Comparison of ENCODE assay signal across 9 mouse cellular contexts in the genomic region with DNA sequence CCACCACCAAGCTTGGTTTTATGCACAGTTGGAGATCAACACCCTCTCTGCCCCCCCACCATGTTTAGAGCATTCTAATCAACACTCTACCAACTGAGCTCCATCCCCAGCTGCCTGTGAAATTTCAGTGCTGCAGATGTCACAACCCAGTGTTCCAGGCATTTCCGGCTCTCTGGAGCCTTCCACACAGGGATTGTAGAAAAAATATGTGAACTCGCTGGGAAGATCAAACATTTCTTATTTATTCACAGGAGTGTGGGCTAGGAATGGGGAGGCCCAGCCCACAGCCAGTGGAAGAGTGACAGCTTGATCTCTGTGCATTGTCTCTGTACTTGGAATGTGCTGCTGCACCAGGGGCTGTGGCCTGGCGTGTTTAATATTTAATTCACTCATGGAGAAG. TPM values are rescaled to one million over a fixed set of nuclear protein-coding genes. Genes with fewer than 3 reads are reported as not detected.
DNase-seq lines count a peak whose midpoint lies in the region; ATAC-seq and TF ChIP-seq lines count a peak whose summit lies in the region.
"Had no signal": no experiment of that assay in that cellular context is flagged by ENCODE, and none has a peak within 500 bp of the region (broad histone marks: within the 10 kb centered on the region; RNA-seq: fewer than 3 reads in every experiment).

No protein-coding gene starts in this region.

- no peak for TF ChIP-seq POLR2A in cerebellum, adult 2 months (IDR thresholded peaks at IDR 0.05; ENCODE audit: borderline replicate concordance, insufficient read depth, low read length)
- no peak for TF ChIP-seq POLR2A in lung, adult 2 months (IDR thresholded peaks at IDR 0.05; ENCODE audit: borderline replicate concordance, extremely low read depth, low read depth, low read length)

- no peak for ATAC-seq in lung, embryonic 15.5 days (ENCODE audit: borderline replicate concordance, extremely low read depth, low FRiP score, low TSS enrichment)
- ATAC-seq in intestine, embryonic 16.5 days: no peak

- no peak for DNase-seq in cerebellum, adult 2 months
- no peak for DNase-seq in cerebellum, adult 18-20 months
- no peak for DNase-seq in lung, adult 2 months
- DNase-seq in retina, embryonic 14.5 days (ENCODE audit: low spot score): peak; percentile 27
- no peak for DNase-seq in adrenal gland, postnatal 14 days
- no peak for DNase-seq in natural killer cell, adult 2 months (ENCODE audit: low spot score in 2 of 2)
- DNase-seq: gastrocnemius, postnatal 36 days had no signal

- H3K4me1 ChIP-seq in cerebellum, adult 2 months (ENCODE audit: control insufficient read depth, insufficient read depth, low read length): peaks cover 13% of the 10 kb centered on the region
- H3K4me1 ChIP-seq in lung, embryonic 15.5 days: peaks cover 53% of the 10 kb centered on the region
- peaks cover 2% of the 10 kb centered on the region; the same call in 1 of the 2 replicates for H3K4me1 ChIP-seq in lung, adult 2 months (ENCODE audit: control insufficient read depth, insufficient read depth, low read length)
- peaks cover 14% of the 10 kb centered on the region for H3K4me1 ChIP-seq in intestine, embryonic 16.5 days (ENCODE audit: control insufficient read depth, insufficient read depth, low read length)

- H3K4me2 ChIP-seq in lung, embryonic 15.5 days: peak overlapping the region; percentile 35
- H3K4me2 ChIP-seq in intestine, embryonic 16.5 days (ENCODE audit: low read depth, low read length): no peak overlapping the region; the same call in 1 of the 2 replicates

- peaks cover 9% of the 10 kb centered on the region; the same call in 1 of the 2 replicates for H3K36me3 ChIP-seq in lung, embryonic 15.5 days
- no peaks in the 10 kb centered on the region; the same call in 1 of the 2 replicates for H3K36me3 ChIP-seq in intestine, embryonic 16.5 days (ENCODE audit: control insufficient read depth, insufficient read depth, low read length)

- H3K9me3 ChIP-seq in lung, embryonic 15.5 days: no peaks in the 10 kb centered on the region
- H3K9me3 ChIP-seq in intestine, embryonic 16.5 days (ENCODE audit: control insufficient read depth, low read length): no peaks in the 10 kb centered on the region

- TF ChIP-seq CTCF in cerebellum, adult 2 months (IDR thresholded peaks at IDR 0.05; ENCODE audit: borderline replicate concordance, insufficient read depth, low read depth, low read length): no peak
- no peak for TF ChIP-seq CTCF in lung, adult 2 months (IDR thresholded peaks at IDR 0.05; ENCODE audit: insufficient read depth, low read length)

- H3K4me3 ChIP-seq in cerebellum, adult 2 months (replicated peaks; ENCODE audit: insufficient read depth, low read depth, low read length): peak overlapping the region; percentile 35
- peak overlapping the region; percentile 7; the same call in 1 of the 2 replicates for H3K4me3 ChIP-seq in lung, embryonic 15.5 days
- no peak overlapping the region for H3K4me3 ChIP-seq in lung, adult 2 months (replicated peaks; ENCODE audit: extremely low read depth, low read depth, low read length)
- peak overlapping the region; percentile 1; the same call in 1 of the 2 replicates for H3K4me3 ChIP-seq in intestine, embryonic 16.5 days (ENCODE audit: low read length)

- 12% methylated on average over 3 of the region's 3 CpGs for WGBS in cerebellum, adult 2 months
- WGBS in lung, embryonic 15.5 days: 27% methylated on average over 3 of the region's 3 CpGs
- 34% methylated on average over 3 of the region's 3 CpGs for WGBS in lung, adult 2 months
- 14% methylated on average over 3 of the region's 3 CpGs for WGBS in intestine, embryonic 16.5 days

- H3K27ac ChIP-seq in cerebellum, adult 2 months (ENCODE audit: insufficient read depth, low read length): no peak overlapping the region
- H3K27ac ChIP-seq in lung, embryonic 15.5 days: peak overlapping the region; percentile 55
- no peak overlapping the region for H3K27ac ChIP-seq in intestine, embryonic 16.5 days (ENCODE audit: low read length)

- H3K9ac ChIP-seq in lung, embryonic 15.5 days: no peak overlapping the region
- H3K9ac ChIP-seq in intestine, embryonic 16.5 days (ENCODE audit: low read depth, low read length): no peak overlapping the region

- H3K27me3 ChIP-seq in cerebellum, adult 2 months (ENCODE audit: control insufficient read depth, insufficient read depth, low read length): no peaks in the 10 kb centered on the region
- H3K27me3 ChIP-seq in lung, embryonic 15.5 days: no peaks in the 10 kb centered on the region
- H3K27me3 ChIP-seq in intestine, embryonic 16.5 days (replicated peaks; ENCODE audit: control insufficient read depth, insufficient read depth, low read length): no peaks in the 10 kb centered on the region

RNA-seq across cellular contexts. Expression of a gene that starts 3.8 kb away (rescaled TPM):
- polyA plus RNA-seq in cerebellum, adult 2 months (2012; rRNA removed): 115 and 118 TPM in 2 replicates
- 11.8 and 12.0 TPM in 2 replicates for polyA plus RNA-seq in lung, embryonic 15.5 days (2015; fragmentation: Nextera tagmentation; extraction: Ambion mirVana)
- polyA plus RNA-seq in lung, adult 2 months (2012; rRNA removed): 6.6 and 12.2 TPM in 2 replicates
- polyA plus RNA-seq in intestine, embryonic 16.5 days (2015; fragmentation: Nextera tagmentation; extraction: Ambion mirVana): 5.8 and 6.2 TPM in 2 replicates
- total RNA-seq in adrenal gland, postnatal 14 days (2021): 12.3 and 18.5 TPM in 2 replicates

RNA-seq across cellular contexts. Expression of a gene that starts 57.9 kb away (rescaled TPM):
- 13.7 and 14.2 TPM in 2 replicates for polyA plus RNA-seq in cerebellum, adult 2 months (2012; rRNA removed)
- 16.6 and 16.9 TPM in 2 replicates for polyA plus RNA-seq in lung, embryonic 15.5 days (2015; fragmentation: Nextera tagmentation; extraction: Ambion mirVana)
- 6.4 and 6.5 TPM in 2 replicates for polyA plus RNA-seq in lung, adult 2 months (2012; rRNA removed)
- polyA plus RNA-seq in intestine, embryonic 16.5 days (2015; fragmentation: Nextera tagmentation; extraction: Ambion mirVana): 14.4 and 17.8 TPM in 2 replicates
- 34.7 and 38.2 TPM in 2 replicates for total RNA-seq in adrenal gland, postnatal 14 days (2021)

RNA-seq across cellular contexts. Expression of a gene that starts 59.0 kb away (rescaled TPM):
- 96.6 and 97.0 TPM in 2 replicates for polyA plus RNA-seq in cerebellum, adult 2 months (2012; rRNA removed)
- polyA plus RNA-seq in lung, embryonic 15.5 days (2015; fragmentation: Nextera tagmentation; extraction: Ambion mirVana): 75.7 and 81.3 TPM in 2 replicates
- polyA plus RNA-seq in lung, adult 2 months (2012; rRNA removed): 33.1 and 40.7 TPM in 2 replicates
- polyA plus RNA-seq in intestine, embryonic 16.5 days (2015; fragmentation: Nextera tagmentation; extraction: Ambion mirVana): 52.9 and 54.1 TPM in 2 replicates
- total RNA-seq in adrenal gland, postnatal 14 days (2021): 157 TPM in 2 replicates
